Mouse (Mus musculus) spleen, adult 2 months (tissue): ENCODE data around the gene Stat2.
"Not testable (repeated sequence)": the region's sequence is repeated elsewhere in the genome, so short reads cannot be mapped to it uniquely, and the experiment has no call there.

Experiments
- CTCF ChIP-seq: fragments of 200-500 bp; IDR thresholded peaks from 2 replicates; pipeline ENCODE4 v1.5.1; 2011; ENCODE audit warnings: mild to moderate bottlenecking, inconsistent platforms; ENCODE audit not compliant: insufficient read depth, insufficient read length, insufficient replicate concordance; ENCODE audit errors: extremely low read depth
- POLR2A ChIP-seq: fragments of 200-500 bp; IDR thresholded peaks from 2 replicates; pipeline ENCODE4 v1.6.1; 2011; ENCODE audit warnings: low read depth, low read length, inconsistent platforms

- not testable (repeated sequence) for TF ChIP-seq CTCF, POLR2A
Measured at GRCm38 (mm10) chr10:128275374-128275773, 5.0 kb downstream of the Stat2 start.
